Mouse (Mus musculus): ENCODE data around the gene Pate4. TPM values are rescaled to one million over a fixed set of nuclear protein-coding genes. Genes with fewer than 3 reads are reported as not detected.

Pate4 gene
- polyA plus RNA-seq, 1 experiment from 2014 or later = not detected

DNA sequence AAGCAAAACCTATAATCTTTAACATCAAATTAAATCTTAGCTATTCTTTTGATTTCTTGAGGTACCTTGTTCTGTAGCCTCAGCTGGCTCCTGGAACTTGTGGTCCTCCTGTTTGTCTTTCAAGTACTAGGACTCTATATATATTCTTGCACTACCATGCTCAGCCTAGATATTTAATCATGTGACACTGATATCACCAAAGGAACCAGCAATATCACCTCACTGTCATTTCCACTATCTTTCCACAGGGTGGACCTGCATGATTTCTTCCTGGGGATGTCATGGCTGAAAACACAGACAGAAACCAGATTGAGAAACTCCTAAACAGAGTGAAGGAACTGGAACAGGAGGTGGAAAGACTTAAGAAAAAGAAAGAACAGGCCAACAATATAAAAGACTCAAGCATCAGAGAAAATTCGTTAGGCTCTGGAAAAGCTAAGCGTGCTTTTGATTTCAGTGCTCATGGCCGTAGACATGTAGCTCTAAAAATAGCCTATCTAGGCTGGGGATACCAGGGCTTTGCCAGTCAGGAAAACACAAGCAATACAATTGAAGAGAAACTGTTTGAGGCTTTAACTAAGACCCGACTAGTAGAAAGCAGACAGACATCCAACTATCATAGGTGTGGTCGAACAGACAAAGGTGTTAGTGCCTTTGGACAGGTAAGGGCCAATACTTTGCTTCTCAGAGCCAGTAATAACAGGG, 47.1 kb downstream of the Pate4 start:
- Histone ChIP-seq H3K27ac (peak overlapping the region; percentile 18; the same call in 1 of the 2 replicates), H3K27me3 (ENCODE audit: insufficient read depth, poor library complexity, severe bottlenecking) (no peaks in the 10 kb centered on the region), H3K9me3 (no peaks in the 10 kb centered on the region), H3K4me1 (peaks cover 14% of the 10 kb centered on the region; the same call in 1 of the 2 replicates), H3K36me3 (peaks cover 54% of the 10 kb centered on the region), H3K4me3 (0 out of 2 replicates have a peak overlapping the region, but pooled peaks have one; percentile 8)
- DNase-seq (ENCODE audit: low spot score) = peak; percentile 66
- 64% methylated on average over 5 of the region's 5 CpGs for WGBS

GRCm38 (mm10) chr9:35561583-35561982, 50.2 kb downstream of the Pate4 start:
- peaks cover 37% of the 10 kb centered on the region for H3K36me3 ChIP-seq
- H3K27me3 ChIP-seq (ENCODE audit: insufficient read depth, poor library complexity, severe bottlenecking) = peaks cover 12% of the 10 kb centered on the region; the same call in 1 of the 2 replicates
- WGBS = 92% methylated on average over 6 of the region's 6 CpGs
- H3K9me3 ChIP-seq = no peaks in the 10 kb centered on the region
- DNase-seq (ENCODE audit: low spot score) = peak; percentile 63
- H3K4me3 ChIP-seq = no peak overlapping the region
- no peak overlapping the region for H3K27ac ChIP-seq
- H3K4me1 ChIP-seq = peaks cover 17% of the 10 kb centered on the region

- WGBS = 92% methylated on average over 11 of the region's 11 CpGs
- H3K9me3 ChIP-seq = no peaks in the 10 kb centered on the region
- no peak overlapping the region for H3K4me3 ChIP-seq
- no peak for DNase-seq (ENCODE audit: low spot score)
- H3K27me3 ChIP-seq (ENCODE audit: insufficient read depth, poor library complexity, severe bottlenecking) = peaks cover 12% of the 10 kb centered on the region; the same call in 1 of the 2 replicates
- H3K27ac ChIP-seq = no peak overlapping the region
- H3K36me3 ChIP-seq = peaks cover 32% of the 10 kb centered on the region
- peaks cover 17% of the 10 kb centered on the region for H3K4me1 ChIP-seq
These were observed 50.7 kb downstream of the Pate4 start for GRCm38 (mm10) chr9:35561076-35561475.

DNA sequence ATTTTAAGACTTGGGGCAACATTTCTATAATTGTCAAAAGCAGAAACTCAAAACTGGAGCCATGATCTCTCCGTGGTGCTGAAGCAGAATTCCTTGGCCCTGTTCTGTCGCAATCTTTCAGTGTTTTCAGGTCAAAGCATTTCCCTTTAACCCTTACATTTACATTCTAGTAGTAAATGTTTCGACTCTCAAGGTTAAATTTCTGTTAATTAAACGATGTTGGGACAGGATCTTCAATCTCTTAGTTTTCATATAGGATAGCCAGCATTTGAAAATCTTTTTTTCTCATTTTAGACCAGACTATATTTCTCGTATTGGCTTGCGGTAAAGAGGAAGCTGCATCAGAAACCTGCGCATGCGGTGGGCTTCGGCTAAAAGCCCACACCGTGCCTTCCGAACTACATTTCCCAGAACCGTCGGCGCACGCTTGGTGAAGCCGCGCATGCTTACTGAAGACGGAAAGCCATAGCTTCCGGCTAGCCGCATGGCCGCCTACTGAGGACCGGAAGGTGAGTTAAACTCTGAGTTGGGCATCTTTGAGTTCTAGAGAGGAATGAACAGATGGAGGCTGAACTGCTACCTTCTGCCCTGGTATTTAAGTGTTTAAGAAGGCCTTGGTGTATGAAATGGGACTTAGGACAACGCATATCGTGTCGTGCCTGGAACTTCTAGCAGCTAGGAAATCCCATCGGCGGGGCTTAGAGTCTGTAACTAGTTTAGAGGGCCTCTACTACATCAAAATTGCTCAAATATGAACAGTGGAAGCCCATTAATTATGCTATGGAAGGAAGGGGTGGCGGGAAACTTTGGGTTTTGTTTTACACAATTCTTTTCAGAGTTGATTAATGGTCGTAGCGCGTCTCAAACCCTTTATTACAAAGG, 52.5 kb downstream of the Pate4 start:
- WGBS = 1% methylated on average over 31 of the region's 31 CpGs
- Histone ChIP-seq H3K4me1 (peaks cover 11% of the 10 kb centered on the region), H3K27ac (peak overlapping the region; percentile 88), H3K27me3 (ENCODE audit: insufficient read depth, poor library complexity, severe bottlenecking) (peaks cover 12% of the 10 kb centered on the region; the same call in 1 of the 2 replicates), H3K9me3 (no peaks in the 10 kb centered on the region), H3K4me3 (peak overlapping the region; percentile 83), H3K36me3 (peaks cover 16% of the 10 kb centered on the region)
- DNase-seq (ENCODE audit: low spot score) = peak; percentile 96

DNA sequence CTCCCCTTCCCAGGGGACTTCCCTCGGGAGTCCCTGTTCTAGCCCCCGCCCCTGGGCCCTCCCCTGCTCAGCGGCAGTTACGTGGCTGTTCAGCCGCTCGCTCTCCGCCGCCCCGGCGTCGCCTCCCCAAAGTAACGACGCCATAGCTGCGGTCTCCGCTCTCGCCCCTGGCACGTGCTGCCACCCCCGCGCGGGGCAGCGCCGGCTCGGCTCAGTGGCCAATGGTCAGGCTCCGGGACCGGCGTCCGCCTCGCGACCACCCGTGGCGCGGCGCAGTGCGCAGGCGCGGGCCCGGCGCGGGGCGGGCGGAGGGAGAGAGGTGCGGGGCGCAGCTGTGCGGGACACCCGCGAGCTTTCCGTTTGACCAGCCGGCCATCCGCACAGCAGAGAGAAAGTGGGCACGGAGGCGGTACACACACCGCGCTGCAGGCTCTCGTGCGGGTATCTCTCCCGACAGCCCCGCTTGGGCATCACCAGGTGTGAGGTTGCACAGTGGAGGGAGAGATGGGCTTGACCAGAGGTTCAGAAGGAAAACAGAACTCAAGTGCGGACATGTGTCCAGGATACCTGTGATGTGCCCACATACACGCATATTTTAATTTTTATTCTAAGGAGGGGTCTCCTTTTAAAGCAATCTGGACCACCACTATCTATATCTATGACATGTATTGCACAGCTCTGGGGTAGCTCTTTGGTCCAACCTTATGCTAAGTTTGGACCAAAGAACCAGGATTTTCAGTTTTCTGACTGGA, 53.3 kb downstream of the Pate4 start, which contains the start of the genes Ddx25 and Pus3:
Gene Ddx25 (minus strand): TSS at position 272 of the 752 bp plus-strand sequence.
Gene Pus3 (plus strand): TSS at position 339 of the 752 bp plus-strand sequence.
- under 1% methylated on average over 56 of the region's 59 CpGs for WGBS
- peak within 1 kb of the TSS; percentile 83 for H3K4me3 ChIP-seq
- H3K4me1 ChIP-seq = peaks cover 11% of the 10 kb centered on the region
- H3K27me3 ChIP-seq (ENCODE audit: insufficient read depth, poor library complexity, severe bottlenecking) = peaks cover 12% of the 10 kb centered on the region; the same call in 1 of the 2 replicates
- DNase-seq (ENCODE audit: low spot score) = peak; percentile 80
- no peaks in the 10 kb centered on the region for H3K9me3 ChIP-seq
- H3K36me3 ChIP-seq = peaks cover 15% of the 10 kb centered on the region
- H3K27ac ChIP-seq = peak within 1 kb of the TSS; percentile 88

Other genes with a start within 250 kb of the Pate4 start
- 4.0 and 6.2 TPM in 2 replicates for gene Cdon, start 190.8 kb downstream of the Pate4 start, polyA plus RNA-seq (2016; fragmentation: Nextera tagmentation; extraction: Ambion mirVana)
- gene Gm1113, start 93.7 kb downstream of the Pate4 start, polyA plus RNA-seq (2016; fragmentation: Nextera tagmentation; extraction: Ambion mirVana) = not detected in 2 replicates
- 2.8 and 3.6 TPM in 2 replicates for gene Ddx25, start 53.4 kb downstream of the Pate4 start, polyA plus RNA-seq (2016; fragmentation: Nextera tagmentation; extraction: Ambion mirVana)
- 15.5 and 17.3 TPM in 2 replicates for gene Pus3, start 53.3 kb downstream of the Pate4 start, polyA plus RNA-seq (2016; fragmentation: Nextera tagmentation; extraction: Ambion mirVana)
- 0.48 and 0.51 TPM in 2 replicates for gene Pate2, start 41.7 kb downstream of the Pate4 start, polyA plus RNA-seq (2016; fragmentation: Nextera tagmentation; extraction: Ambion mirVana)
- gene Hyls1, start 41.5 kb downstream of the Pate4 start, polyA plus RNA-seq (2016; fragmentation: Nextera tagmentation; extraction: Ambion mirVana) = 12.4 and 13.8 TPM in 2 replicates
- not detected in 2 replicates for gene Pate3, start 36.3 kb upstream of the Pate4 start, polyA plus RNA-seq (2016; fragmentation: Nextera tagmentation; extraction: Ambion mirVana)
- gene Pate1, start 75.4 kb upstream of the Pate4 start, polyA plus RNA-seq (2016; fragmentation: Nextera tagmentation; extraction: Ambion mirVana) = 0.09 and 0.10 TPM in 2 replicates
- not detected in 2 replicates for gene Gm17677, start 129.1 kb upstream of the Pate4 start, polyA plus RNA-seq (2016; fragmentation: Nextera tagmentation; extraction: Ambion mirVana)
- not detected in 2 replicates for gene Gm17727, start 166.2 kb upstream of the Pate4 start, polyA plus RNA-seq (2016; fragmentation: Nextera tagmentation; extraction: Ambion mirVana)
- gene Gm27235, start 178.2 kb upstream of the Pate4 start, polyA plus RNA-seq (2016; fragmentation: Nextera tagmentation; extraction: Ambion mirVana) = not detected in 2 replicates
- not detected in 2 replicates for gene D730048I06Rik, start 178.2 kb upstream of the Pate4 start, polyA plus RNA-seq (2016; fragmentation: Nextera tagmentation; extraction: Ambion mirVana)
- gene 9230110F15Rik, start 232.2 kb upstream of the Pate4 start, polyA plus RNA-seq (2016; fragmentation: Nextera tagmentation; extraction: Ambion mirVana) = not detected in 2 replicates

All from heart, embryonic 10.5 days (tissue).